Comparison of ENCODE assay signal across 9 mouse cellular contexts in the genomic region with DNA sequence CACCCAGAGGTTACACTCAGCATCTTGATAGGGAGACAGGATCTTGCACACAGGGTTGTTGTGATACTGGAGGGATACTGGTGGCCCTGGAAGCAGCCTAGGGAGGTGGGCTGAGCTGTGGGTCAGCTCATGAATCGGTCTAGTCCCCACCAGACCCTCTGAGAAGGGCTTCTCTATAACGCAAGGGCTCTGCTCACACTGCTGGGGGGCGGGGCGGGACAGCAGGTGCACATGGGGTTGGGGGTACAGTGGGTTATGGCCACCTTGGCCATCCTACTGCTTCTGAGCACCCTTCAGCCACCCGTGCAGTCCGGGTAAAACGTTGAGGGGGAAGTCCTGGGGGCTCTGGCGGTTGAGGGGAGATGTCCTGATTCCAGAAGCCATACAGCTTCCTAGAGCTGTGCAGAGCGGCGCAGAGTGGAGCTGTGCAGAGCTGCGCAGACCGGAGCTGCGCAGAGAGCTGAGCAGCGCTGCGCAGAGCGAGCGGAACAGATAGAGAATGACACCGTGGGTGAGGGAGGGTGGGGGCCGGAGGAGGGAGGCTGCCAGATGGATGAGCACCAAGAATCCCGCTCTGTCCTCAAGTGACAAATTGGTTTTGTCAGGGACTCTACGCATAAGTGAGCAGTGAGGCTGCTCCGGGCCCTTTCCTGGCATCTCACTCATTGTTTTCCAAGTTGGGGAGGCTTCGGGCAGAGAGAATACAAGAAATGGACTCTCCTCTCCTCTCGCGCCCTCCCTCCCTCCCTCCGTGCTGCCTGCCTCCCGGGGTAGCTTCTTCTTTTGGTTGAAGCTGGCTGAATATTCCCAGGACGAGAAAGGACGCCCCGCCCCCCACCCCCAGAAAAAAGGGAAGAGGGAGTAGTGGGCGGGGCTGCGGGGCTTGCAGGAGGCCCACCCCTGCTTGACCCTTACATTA. TPM values are rescaled to one million over a fixed set of nuclear protein-coding genes. Genes with fewer than 3 reads are reported as not detected.
DNase-seq lines count a peak whose midpoint lies in the region; ATAC-seq and TF ChIP-seq lines count a peak whose summit lies in the region.
"Had no signal": no experiment of that assay in that cellular context is flagged by ENCODE, and none has a peak within 500 bp of the region (broad histone marks: within the 10 kb centered on the region; RNA-seq: fewer than 3 reads in every experiment).

No protein-coding gene starts in this region.

- peaks cover 87% of the 10 kb centered on the region for H3K4me1 ChIP-seq in forebrain, embryonic 10.5 days
- peaks cover 84% of the 10 kb centered on the region for H3K4me1 ChIP-seq in hindbrain, embryonic 13.5 days (replicated peaks)
- peaks cover 22% of the 10 kb centered on the region for H3K4me1 ChIP-seq in lung, postnatal 0 days (ENCODE audit: insufficient read depth, low read depth, low read length)

- H3K36me3 ChIP-seq in forebrain, embryonic 10.5 days (replicated peaks) = 0 out of 2 replicates have a peak, but pooled peaks cover 2% of the 10 kb centered on the region
- no peaks in the 10 kb centered on the region for H3K36me3 ChIP-seq in hindbrain, embryonic 13.5 days
- H3K36me3 ChIP-seq in lung, postnatal 0 days (ENCODE audit: insufficient read depth, low read length) = no peaks in the 10 kb centered on the region

- H3K27me3 ChIP-seq in forebrain, embryonic 10.5 days (ENCODE audit: poor library complexity, severe bottlenecking) = peaks cover 19% of the 10 kb centered on the region
- H3K27me3 ChIP-seq in hindbrain, embryonic 13.5 days = no peaks in the 10 kb centered on the region
- no peaks in the 10 kb centered on the region for H3K27me3 ChIP-seq in lung, postnatal 0 days (replicated peaks; ENCODE audit: insufficient read depth, low read length)

- 5% methylated on average over 32 of the region's 32 CpGs for WGBS in forebrain, embryonic 10.5 days
- WGBS in hindbrain, embryonic 13.5 days = 3% methylated on average over 32 of the region's 32 CpGs
- WGBS in lung, postnatal 0 days = 17% methylated on average over 29 of the region's 32 CpGs

- no peaks in the 10 kb centered on the region for H3K9me3 ChIP-seq in forebrain, embryonic 10.5 days
- H3K9me3 ChIP-seq in hindbrain, embryonic 13.5 days = no peaks in the 10 kb centered on the region
- no peaks in the 10 kb centered on the region for H3K9me3 ChIP-seq in lung, postnatal 0 days (ENCODE audit: low read length)

- H3K4me2 ChIP-seq in hindbrain, embryonic 13.5 days = peak overlapping the region; percentile 59
- peak overlapping the region; percentile 50 for H3K4me2 ChIP-seq in lung, postnatal 0 days (replicated peaks; ENCODE audit: low read depth, low read length)

- no peak for TF ChIP-seq EP300 in lung, postnatal 0 days (IDR thresholded peaks at IDR 0.05)

- TF ChIP-seq CTCF in lung, postnatal 0 days (IDR thresholded peaks at IDR 0.05) = no peak

- DNase-seq in MEL-GATA-1-ER (ENCODE audit: extremely low read depth, low read depth) (peak; percentile 29), adipocyte (ENCODE audit: low spot score) (no peak)
- DNase-seq in brain, adult 2 months (ENCODE audit: low read depth, low spot score) = peak; percentile 97
- DNase-seq in forebrain, embryonic 10.5 days (ENCODE audit: extremely low spot score, low spot score) = peak; percentile 70
- DNase-seq in layer of hippocampus, postnatal 36 days = peak; percentile 80
- DNase-seq in lung, postnatal 0 days (ENCODE audit: low spot score) = peak; percentile 86
- DNase-seq in retina, embryonic 14.5 days (ENCODE audit: low spot score) = peak; percentile 97

- H3K27ac ChIP-seq in forebrain, embryonic 10.5 days = peak overlapping the region; percentile 86
- peak overlapping the region; percentile 100 for H3K27ac ChIP-seq in hindbrain, embryonic 13.5 days
- no peak overlapping the region for H3K27ac ChIP-seq in lung, postnatal 0 days (ENCODE audit: low read length)

- peak; percentile 93 for ATAC-seq in hindbrain, embryonic 13.5 days (ENCODE audit: low FRiP score)
- ATAC-seq in lung, postnatal 0 days = peak; percentile 58

- peak overlapping the region; percentile 75 for H3K9ac ChIP-seq in hindbrain, embryonic 13.5 days
- no peak overlapping the region for H3K9ac ChIP-seq in lung, postnatal 0 days (replicated peaks; ENCODE audit: low read depth)

- H3K4me3 ChIP-seq in forebrain, embryonic 10.5 days = peak overlapping the region; percentile 52
- H3K4me3 ChIP-seq in hindbrain, embryonic 13.5 days = peak overlapping the region; percentile 27
- H3K4me3 ChIP-seq in lung, postnatal 0 days (ENCODE audit: low read depth, low read length) = no peak overlapping the region

RNA-seq across cellular contexts. Expression of gene Mxra7, which starts 16.6 kb away (rescaled TPM):
- polyA plus RNA-seq in forebrain, embryonic 10.5 days (2016; fragmentation: Nextera tagmentation; extraction: Ambion mirVana) = 16.5 and 18.2 TPM in 2 replicates
- polyA plus RNA-seq in hindbrain, embryonic 13.5 days (2015; fragmentation: Nextera tagmentation; extraction: Ambion mirVana) = 62.6 and 67.2 TPM in 2 replicates
- total RNA-seq in layer of hippocampus, postnatal 36 days (2021) = 10 to 100 TPM; 22.3 to 22.6 TPM
- polyA plus RNA-seq in lung, postnatal 0 days (2015; fragmentation: Nextera tagmentation; extraction: Ambion mirVana) = 34.6 and 38.7 TPM in 2 replicates

RNA-seq across cellular contexts. Expression of gene Mettl23, which starts 31.8 kb away (rescaled TPM):
- polyA plus RNA-seq in forebrain, embryonic 10.5 days (2016; fragmentation: Nextera tagmentation; extraction: Ambion mirVana) = 64.3 and 66.5 TPM in 2 replicates
- polyA plus RNA-seq in hindbrain, embryonic 13.5 days (2015; fragmentation: Nextera tagmentation; extraction: Ambion mirVana) = 79.3 and 83.2 TPM in 2 replicates
- total RNA-seq in layer of hippocampus, postnatal 36 days (2021) = 10 to 100 TPM; 30.3 to 30.4 TPM
- polyA plus RNA-seq in lung, postnatal 0 days (2015; fragmentation: Nextera tagmentation; extraction: Ambion mirVana) = 62.3 and 65.2 TPM in 2 replicates

RNA-seq across cellular contexts. Expression of gene Jmjd6, which starts 32.0 kb away (rescaled TPM):
- 91.1 and 106 TPM in 2 replicates for polyA plus RNA-seq in forebrain, embryonic 10.5 days (2016; fragmentation: Nextera tagmentation; extraction: Ambion mirVana)
- polyA plus RNA-seq in hindbrain, embryonic 13.5 days (2015; fragmentation: Nextera tagmentation; extraction: Ambion mirVana) = 70.4 and 74.7 TPM in 2 replicates
- total RNA-seq in layer of hippocampus, postnatal 36 days (2021) = 10 to 100 TPM; 35.0 to 44.9 TPM
- 37.0 and 37.8 TPM in 2 replicates for polyA plus RNA-seq in lung, postnatal 0 days (2015; fragmentation: Nextera tagmentation; extraction: Ambion mirVana)

RNA-seq across cellular contexts. Expression of gene St6galnac1, which starts 35.9 kb away (rescaled TPM):
- not detected in 2 replicates for polyA plus RNA-seq in forebrain, embryonic 10.5 days (2016; fragmentation: Nextera tagmentation; extraction: Ambion mirVana)
- polyA plus RNA-seq in hindbrain, embryonic 13.5 days (2015; fragmentation: Nextera tagmentation; extraction: Ambion mirVana) = not detected in 2 replicates
- total RNA-seq in layer of hippocampus, postnatal 36 days (2021) = not detected
- not detected in 2 replicates for polyA plus RNA-seq in lung, postnatal 0 days (2015; fragmentation: Nextera tagmentation; extraction: Ambion mirVana)
- total RNA-seq: gastrocnemius, postnatal 4 days had no signal

RNA-seq across cellular contexts. Expression of gene Mfsd11, which starts 41.0 kb away (rescaled TPM):
- 18.9 and 24.7 TPM in 2 replicates for polyA plus RNA-seq in forebrain, embryonic 10.5 days (2016; fragmentation: Nextera tagmentation; extraction: Ambion mirVana)
- 48.0 and 53.9 TPM in 2 replicates for polyA plus RNA-seq in hindbrain, embryonic 13.5 days (2015; fragmentation: Nextera tagmentation; extraction: Ambion mirVana)
- 10 to 100 TPM; 38.7 to 51.4 TPM for total RNA-seq in layer of hippocampus, postnatal 36 days (2021)
- 37.9 and 44.7 TPM in 2 replicates for polyA plus RNA-seq in lung, postnatal 0 days (2015; fragmentation: Nextera tagmentation; extraction: Ambion mirVana)
